Mouse (Mus musculus) lung, adult 2 months (tissue): Measurements from ENCODE around the gene Olfr194. TPM values are rescaled to one million over a fixed set of nuclear protein-coding genes. Genes with fewer than 3 reads are reported as not detected.

Source experiments
- DNase-seq: peaks from one replicate; pipeline ENCODE4 v3.0.0; 2022
- H3K4me1 ChIP-seq: fragments of 200-500 bp; 2 replicates; pipeline ENCODE4 v1.6.1; 2011; ENCODE audit warnings: low read length; ENCODE audit not compliant: control insufficient read depth, insufficient read depth
- H3K4me3 ChIP-seq: fragments of 200-500 bp; replicated peaks from 2 replicates; pipeline ENCODE3; 2011; ENCODE audit warnings: low read depth, mild to moderate bottlenecking, control low read depth, low read length; ENCODE audit errors: extremely low read depth
- CTCF ChIP-seq: fragments of 200-500 bp; IDR thresholded peaks from 2 replicates; pipeline ENCODE4 v1.5.1; 2011; ENCODE audit warnings: mild to moderate bottlenecking, low read length, control low read depth; ENCODE audit not compliant: insufficient read depth
- POLR2A ChIP-seq: fragments of 200-500 bp; IDR thresholded peaks from 2 replicates; pipeline ENCODE4 v1.6.1; 2011; ENCODE audit warnings: low read depth, mild to moderate bottlenecking, control low read depth, low read length, borderline replicate concordance; ENCODE audit errors: extremely low read depth
- WGBS: fragments of 180-500 bp; shearing (Covaris S2); methylation state at CpG from one replicate; pipeline ENCODE4 v1.1.7; 2018; 5-methylcytosine and 5-hydroxymethylcytosine counted together
- polyA plus RNA-seq: library from polyadenylated mRNA; depleted of rRNA; stranded (reverse); fragments of >200 nt; gene quantifications from 2 replicates; pipeline ENCODE4 v1.2.3, GENCODE M21; 2012; rRNA removed

The Olfr194 gene
- polyA plus RNA-seq, 1 experiment, result not detected

DNA sequence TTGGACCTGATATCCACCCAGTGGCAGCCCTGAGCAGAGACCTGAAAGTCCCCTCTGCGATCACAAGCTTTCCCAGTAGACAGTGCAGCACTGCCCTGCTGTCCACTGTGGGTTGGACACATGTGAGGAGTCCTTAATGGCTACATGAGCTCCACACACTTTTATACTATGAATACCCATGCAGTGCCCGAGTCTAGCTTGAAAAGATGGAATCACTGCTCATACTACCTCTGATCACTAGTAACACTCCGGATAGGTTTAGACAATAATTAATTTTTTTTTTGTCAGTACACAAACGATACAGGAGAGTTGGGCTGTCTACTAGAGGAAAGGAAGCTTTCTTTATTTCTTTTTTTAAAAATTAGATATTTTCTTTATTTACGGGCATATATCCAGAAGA lies 43.0 kb downstream of the Olfr194 start, which contains the start of gene Olfr190:
Gene Olfr190, minus strand, starts transcription at position 101 of the 400 bp plus-strand sequence.
- Histone ChIP-seq H3K4me1 (no peaks in the 10 kb centered on the region), H3K4me3 (no peak within 1 kb of the TSS)
- 80% methylated on average over 5 of the region's 5 CpGs for WGBS
- DNase-seq, result no peak
- TF ChIP-seq CTCF (no peak), POLR2A (no peak)

- no peak for TF ChIP-seq CTCF
- no peak for TF ChIP-seq POLR2A
- no peak for DNase-seq
- Histone ChIP-seq H3K4me1 (no peaks in the 10 kb centered on the region), H3K4me3 (no peak overlapping the region)
- WGBS, result 81% methylated on average over 1 of the region's 1 CpGs
Measured at GRCm38 (mm10) chr16:59073520-59073919, 47.3 kb downstream of the Olfr194 start.

DNA sequence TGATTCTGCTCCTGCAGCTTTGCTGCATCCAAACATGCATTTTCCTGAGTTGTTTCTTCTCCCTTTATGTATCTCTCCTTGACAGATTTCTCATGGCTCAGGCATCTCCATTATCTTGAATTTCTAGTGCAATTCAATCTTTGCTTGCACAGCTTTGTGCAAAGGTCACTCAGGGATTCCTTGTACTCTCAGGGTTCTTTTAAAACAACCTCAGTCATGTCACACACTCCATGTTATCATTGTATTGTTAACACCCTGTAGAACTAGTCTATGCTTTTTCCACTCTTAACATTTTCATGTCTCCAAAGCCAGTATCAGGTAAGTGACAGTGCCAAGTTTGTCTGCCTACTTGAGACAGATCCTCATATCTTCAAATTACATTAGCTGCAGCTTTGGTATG lies 49.1 kb downstream of the Olfr194 start:
- no peak for DNase-seq
- Histone ChIP-seq H3K4me3 (no peak overlapping the region), H3K4me1 (no peaks in the 10 kb centered on the region)
- no peak for TF ChIP-seq CTCF
- TF ChIP-seq POLR2A, result no peak

Other genes starting within 250 kb of the Olfr194 start
- gene Olfr177, start 246.3 kb downstream of the Olfr194 start, polyA plus RNA-seq, result not detected in 2 replicates
- gene Olfr178, start 229.0 kb downstream of the Olfr194 start, polyA plus RNA-seq, result not detected in 2 replicates
- not detected in 2 replicates for gene Olfr181, start 192.3 kb downstream of the Olfr194 start, polyA plus RNA-seq
- gene Olfr180, start 191.7 kb downstream of the Olfr194 start, polyA plus RNA-seq, result not detected in 2 replicates
- gene Olfr183, start 125.7 kb downstream of the Olfr194 start, polyA plus RNA-seq, result not detected in 2 replicates
- gene Olfr186, start 90.8 kb downstream of the Olfr194 start, polyA plus RNA-seq, result not detected in 2 replicates
- not detected in 2 replicates for gene Olfr187, start 81.3 kb downstream of the Olfr194 start, polyA plus RNA-seq
- gene Olfr190, start 43.1 kb downstream of the Olfr194 start, polyA plus RNA-seq, result not detected in 2 replicates
- gene Olfr191, start 31.2 kb downstream of the Olfr194 start, polyA plus RNA-seq, result not detected in 2 replicates
- gene Olfr193, start 9.2 kb downstream of the Olfr194 start, polyA plus RNA-seq, result not detected in 2 replicates
- not detected in 2 replicates for gene Olfr195, start 26.0 kb upstream of the Olfr194 start, polyA plus RNA-seq
- gene Olfr196, start 49.4 kb upstream of the Olfr194 start, polyA plus RNA-seq, result not detected in 2 replicates
- not detected in 2 replicates for gene Olfr198, start 82.5 kb upstream of the Olfr194 start, polyA plus RNA-seq
- gene Olfr199, start 98.7 kb upstream of the Olfr194 start, polyA plus RNA-seq, result not detected in 2 replicates
- gene Olfr201, start 151.6 kb upstream of the Olfr194 start, polyA plus RNA-seq, result not detected in 2 replicates
- gene Olfr202, start 165.7 kb upstream of the Olfr194 start, polyA plus RNA-seq, result not detected in 2 replicates
- gene Olfr203, start 177.8 kb upstream of the Olfr194 start, polyA plus RNA-seq, result not detected in 2 replicates
- not detected in 2 replicates for gene Olfr204, start 197.2 kb upstream of the Olfr194 start, polyA plus RNA-seq
- not detected in 2 replicates for gene Olfr205, start 210.1 kb upstream of the Olfr194 start, polyA plus RNA-seq
- not detected in 2 replicates for gene Olfr206, start 228.2 kb upstream of the Olfr194 start, polyA plus RNA-seq
- gene Olfr209, start 242.9 kb upstream of the Olfr194 start, polyA plus RNA-seq, result not detected in 2 replicates